Mouse (Mus musculus) lung, postnatal 25 days (tissue): ENCODE results near the gene Nxph4.

Experiments used
- DNase-seq: peaks from one replicate; pipeline ENCODE4 v3.0.0; 2022; ENCODE audit warnings: low spot score

The Nxph4 gene

DNA sequence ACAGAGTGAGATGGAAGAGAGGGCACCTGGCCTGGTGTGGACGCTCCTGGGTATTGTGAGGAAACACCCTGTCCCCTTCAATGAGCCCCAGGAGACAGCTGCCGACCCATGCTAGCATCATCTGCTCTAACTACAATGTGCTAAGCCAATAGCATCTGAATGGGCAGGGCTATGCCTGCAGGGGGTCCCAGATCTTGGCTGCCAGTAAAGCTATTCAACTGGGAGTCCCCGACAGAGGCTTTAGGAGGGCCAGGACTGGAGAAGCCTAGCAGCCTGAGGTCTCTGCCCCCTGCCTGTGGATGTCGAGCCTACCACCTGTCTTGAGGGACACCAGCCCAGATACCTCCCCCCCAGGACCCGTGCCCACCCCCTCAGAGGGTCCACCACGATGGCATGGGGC is 8.4 kb upstream of the Nxph4 start:
- no peak for DNase-seq

DNA sequence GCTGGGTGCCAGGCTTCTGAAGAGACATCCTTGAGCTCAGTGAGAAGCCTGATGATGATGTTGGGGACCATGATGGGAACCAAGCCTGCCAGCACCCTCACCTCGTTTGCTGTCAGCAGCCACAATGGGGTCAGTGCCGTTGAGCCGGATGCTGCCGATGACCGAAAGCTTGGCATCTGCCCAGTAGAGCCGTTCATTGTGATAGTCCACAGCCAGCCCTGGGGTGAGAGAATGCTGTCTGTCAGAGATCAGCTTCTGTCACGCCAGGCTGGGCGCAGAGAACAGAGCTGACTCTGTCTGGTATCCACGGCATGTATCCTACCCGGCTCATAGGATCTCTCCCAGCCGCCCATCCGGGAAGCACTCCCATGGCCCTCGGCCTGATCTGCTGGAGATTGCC is 7.7 kb upstream of the Nxph4 start:
- no peak for DNase-seq

DNA sequence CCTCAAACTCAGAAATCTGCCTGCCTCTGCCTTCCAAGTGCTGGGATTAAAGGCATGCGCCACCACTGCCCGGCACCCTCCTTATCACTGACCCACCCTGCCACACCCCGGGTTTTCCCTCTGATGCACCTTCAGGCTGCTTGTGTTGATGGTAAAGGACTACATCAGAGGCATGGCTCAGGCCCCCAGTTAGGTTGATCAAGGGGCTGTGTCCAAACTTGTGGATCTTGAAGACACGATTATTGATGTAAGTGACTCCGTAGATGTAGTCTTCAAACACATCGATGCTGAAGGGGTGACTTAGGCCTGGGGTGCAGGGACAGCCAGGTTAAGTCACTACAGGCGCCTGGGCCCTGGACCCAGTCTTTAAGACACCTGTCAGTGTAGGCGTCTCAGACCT is 7.2 kb upstream of the Nxph4 start:
- DNase-seq, result no peak

DNA sequence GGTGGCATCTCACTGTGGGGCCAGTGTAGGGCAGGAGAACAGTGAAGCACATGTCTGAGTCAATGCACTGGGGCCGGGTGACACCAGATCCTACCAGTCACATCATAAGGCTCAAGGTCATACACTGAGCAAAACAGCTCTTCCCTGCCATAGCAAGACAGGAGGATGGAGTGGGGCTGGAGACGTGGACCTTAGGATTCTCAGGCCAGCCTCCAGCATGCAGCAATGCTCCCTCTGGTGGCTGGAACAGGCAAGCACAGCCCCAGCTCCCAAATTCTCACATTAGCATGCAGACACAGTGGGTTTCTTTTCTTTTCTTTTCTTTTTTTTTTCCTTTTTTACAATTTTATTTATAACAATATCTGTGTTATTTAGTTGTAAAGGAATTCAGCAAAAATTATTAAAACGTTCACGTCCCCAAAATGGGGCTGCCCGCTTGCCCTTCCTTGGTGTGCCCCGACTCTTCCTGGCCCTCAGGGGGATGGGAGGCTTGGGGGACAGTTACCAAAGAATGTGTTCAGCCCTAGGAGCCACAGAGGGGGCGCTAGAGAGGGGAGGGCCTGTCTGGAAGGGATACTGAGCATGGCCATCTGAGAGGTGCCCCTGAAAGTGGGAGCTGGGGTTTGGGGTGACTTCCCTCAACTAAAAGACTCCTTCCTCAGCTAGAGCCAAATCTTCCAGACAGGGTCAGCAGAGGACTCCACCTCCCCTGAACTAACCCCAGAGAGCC is 3.7 kb upstream of the Nxph4 start:
- peak; percentile 79 for DNase-seq

DNA sequence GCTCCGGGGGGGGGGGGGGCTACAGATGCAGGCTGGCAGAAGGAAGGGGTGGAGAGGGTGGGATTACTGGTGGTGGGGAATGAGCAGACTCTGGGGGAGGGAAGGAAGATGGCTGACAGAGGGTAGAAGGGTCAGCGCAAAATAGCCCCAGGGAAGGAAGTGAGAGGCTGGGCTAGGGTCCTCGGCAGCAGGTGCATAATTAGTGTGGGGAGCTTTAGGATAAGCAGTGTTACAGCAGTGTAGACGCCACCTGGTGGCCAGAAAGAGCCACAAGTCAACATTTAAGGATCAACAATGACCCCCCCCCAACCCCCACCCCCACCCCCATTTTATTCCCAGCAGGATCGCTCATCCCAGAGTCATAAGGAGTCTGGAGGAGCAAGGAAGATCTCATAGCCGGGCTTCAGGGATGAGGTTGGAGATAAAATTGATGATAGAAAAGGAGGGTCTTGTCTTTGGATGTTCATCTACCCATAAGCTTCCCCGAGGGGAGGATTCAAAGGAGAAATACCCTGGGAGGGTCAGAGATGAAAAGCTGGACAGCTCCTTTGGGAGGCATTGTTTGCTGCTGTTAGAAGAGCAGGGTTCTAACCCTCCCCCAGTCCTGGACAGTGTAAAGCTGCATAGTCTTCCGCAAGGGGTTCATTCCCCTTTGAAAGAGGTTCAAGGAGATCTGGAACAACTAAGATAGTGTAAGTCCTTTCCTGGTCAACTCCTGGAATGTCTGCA is 2.4 kb upstream of the Nxph4 start:
- DNase-seq, result peak; percentile 29

DNA sequence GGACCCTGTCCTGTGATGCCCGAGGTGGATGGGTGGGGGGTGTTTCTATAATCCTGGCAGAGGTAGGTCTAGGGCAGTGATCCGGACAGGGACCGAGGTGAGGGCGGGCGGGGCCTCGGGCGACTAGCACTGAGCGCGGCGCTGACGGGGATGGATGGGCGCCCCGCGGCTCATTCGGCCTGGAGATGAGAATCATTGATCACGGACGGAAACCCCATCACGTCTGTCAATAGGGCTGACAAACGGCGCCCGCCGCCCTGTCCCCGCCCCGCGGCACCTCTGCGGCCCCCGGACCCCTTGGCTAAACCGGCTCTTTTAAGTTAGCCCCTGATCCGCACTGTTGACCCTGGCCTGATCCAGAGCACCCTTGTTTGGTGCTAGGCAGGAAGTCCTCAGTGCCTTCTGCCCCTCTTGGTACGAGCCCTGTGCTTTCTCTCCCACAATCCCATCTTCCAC is 598 bp upstream of the Nxph4 start:
- no peak for DNase-seq

DNA sequence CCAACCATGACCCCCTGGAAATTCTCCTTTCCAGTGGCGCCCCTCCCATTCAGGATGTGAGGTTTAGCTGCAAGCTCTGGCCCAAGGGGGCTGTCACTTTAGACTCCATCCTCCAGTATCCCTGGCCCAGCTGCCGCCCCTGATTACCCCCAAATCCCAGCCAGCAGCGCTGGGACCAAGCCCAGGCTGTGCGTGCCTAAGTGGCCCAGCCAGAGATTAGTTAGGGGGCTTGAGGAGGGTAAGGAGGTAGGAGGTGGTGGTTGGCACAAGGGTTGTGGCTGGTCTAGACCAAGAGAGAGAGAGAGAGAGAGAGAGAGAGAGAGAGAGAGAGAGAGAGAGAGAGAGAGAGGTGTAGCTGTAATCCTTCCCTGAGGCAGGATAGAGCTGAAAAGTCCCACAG is 2.8 kb downstream of the Nxph4 start:
- no peak for DNase-seq

DNA sequence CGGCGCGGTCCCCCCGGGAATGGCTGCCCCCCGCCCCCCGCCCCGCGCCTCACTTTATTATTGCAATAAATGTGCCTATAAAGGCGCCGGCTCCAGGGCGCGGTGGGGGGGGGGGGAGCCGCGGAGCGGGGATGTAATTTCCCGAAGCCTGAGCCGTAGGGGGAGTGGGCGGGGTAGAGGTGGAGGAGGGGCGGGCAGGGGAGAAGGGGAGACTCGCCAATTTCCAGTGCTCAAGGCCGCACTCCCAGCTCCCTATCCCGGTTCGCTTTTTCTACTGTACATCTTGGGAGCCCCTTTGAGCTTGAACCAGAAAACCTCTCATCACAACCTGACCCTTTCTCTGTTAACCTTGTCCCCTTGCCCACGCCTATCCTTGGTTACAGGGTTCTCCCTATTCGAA is 3.4 kb downstream of the Nxph4 start:
- no peak for DNase-seq

DNA sequence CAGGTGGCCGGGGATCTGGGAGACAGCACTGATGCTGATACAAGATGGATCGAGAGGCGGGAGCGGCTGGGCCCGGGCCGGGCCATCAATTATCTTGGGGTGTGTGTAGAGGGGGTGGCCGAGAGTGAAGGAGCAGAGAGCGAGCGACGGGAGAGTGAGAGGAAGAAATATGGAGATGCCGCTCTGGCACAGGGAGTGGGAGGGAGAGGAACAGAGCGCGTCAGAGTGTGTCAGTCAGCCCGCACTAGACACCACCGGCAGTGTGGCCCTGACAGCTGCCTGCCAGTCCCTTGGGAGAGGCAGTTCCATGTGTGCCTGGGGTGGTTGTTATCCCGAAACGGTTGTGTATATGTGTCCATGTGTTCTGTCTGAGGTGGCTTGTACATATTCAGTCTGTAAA is 6.9 kb downstream of the Nxph4 start:
- no peak for DNase-seq

DNA sequence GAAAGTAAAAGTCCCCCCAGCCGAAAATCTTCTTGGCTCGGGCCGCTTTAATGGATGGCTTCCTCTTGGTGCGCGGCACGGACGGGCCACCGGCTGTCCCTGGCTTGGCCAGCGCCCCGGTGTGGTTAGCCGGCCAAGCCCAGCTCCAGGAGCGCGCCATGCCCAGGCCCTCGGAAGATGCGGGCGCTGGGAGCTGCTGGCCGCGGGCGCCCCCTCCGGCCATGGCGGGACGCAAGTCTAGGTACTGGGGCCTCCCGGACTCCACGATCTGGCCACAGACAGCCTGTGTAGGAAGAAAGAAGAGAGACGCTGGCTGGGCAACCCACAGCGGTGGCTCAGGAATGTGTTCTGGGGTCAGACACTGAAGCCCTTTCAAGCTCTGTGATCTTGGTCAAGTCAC is 7.7 kb downstream of the Nxph4 start:
- DNase-seq, result no peak

DNA sequence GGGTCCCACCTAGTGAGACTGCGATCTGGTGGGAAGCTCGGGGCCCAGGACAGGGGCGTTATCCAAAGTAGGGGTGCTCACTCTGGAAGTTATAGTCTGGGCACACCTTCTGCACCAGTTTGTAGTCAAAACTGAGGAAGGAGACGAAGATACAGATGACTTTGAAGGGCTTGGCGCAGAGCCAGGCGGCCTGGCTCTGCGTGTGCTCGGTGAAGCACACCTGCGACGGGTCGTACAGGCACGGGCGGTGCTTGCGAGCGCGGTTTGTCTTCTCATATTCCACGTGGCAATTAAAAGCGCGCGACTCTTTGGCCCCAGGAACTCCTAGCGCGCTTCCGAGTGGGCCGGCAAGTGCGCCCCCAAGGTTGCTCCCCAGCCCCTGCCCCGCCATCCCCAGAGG is 8.3 kb downstream of the Nxph4 start:
- no peak for DNase-seq

DNA sequence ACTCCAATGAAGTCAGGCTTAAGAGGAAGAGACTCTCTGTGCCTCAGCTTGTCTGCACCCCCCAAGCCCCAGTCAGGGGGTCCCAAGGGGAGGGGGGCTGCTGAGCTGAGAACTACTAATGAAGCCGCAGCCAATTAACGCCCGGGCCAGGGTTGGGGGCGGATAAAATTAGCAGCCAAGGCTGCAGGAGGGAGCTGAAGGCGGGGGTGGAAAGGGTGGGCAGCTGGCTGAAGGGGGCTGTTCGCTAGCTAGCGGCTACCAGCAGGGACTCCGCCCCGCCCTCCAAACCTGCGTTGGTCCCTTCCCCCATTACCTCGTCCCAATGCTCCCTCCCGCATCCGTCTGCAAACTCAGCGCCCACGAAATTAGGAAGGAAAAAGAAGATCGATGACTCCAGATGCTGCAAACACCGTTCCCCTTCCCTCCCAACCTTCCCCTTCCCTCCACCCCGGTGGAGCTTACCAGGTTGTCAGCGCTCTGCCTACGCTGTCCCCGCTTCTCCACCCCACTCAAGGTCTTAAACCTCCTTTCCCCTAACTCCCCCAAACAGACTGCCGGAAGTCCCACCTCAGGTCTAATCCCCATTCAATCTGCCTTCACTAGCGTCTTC is 9.6 kb downstream of the Nxph4 start:
- DNase-seq, result no peak

DNA sequence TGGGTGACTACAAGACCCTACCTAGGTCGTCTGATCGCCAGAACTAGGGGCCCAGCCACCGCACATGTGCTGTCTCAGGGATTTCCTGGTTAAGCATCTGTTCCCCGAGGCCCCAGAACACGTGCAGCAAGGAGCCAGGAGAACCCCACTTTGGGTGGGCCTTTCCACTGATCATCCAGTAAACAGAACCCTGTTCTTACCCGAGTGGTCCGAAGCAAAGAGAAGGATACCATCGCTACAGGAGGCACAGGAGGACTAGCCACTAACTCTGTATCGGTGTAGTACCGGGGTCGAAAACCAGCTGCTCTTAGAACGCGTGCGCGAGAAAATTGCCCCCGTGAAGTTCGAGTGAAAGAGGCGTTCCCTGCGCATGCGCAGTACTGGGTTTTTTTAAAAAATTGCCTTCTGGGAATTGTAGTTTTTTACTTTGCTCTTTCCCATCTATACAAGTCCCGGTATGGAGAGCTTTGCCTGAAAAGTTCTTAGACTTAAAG is 12.2 kb downstream of the Nxph4 start, which contains the start of gene Shmt2:
Gene Shmt2 (minus strand): TSS at position 357 of the 494 bp plus-strand sequence.
- peak; percentile 82 for DNase-seq

DNA sequence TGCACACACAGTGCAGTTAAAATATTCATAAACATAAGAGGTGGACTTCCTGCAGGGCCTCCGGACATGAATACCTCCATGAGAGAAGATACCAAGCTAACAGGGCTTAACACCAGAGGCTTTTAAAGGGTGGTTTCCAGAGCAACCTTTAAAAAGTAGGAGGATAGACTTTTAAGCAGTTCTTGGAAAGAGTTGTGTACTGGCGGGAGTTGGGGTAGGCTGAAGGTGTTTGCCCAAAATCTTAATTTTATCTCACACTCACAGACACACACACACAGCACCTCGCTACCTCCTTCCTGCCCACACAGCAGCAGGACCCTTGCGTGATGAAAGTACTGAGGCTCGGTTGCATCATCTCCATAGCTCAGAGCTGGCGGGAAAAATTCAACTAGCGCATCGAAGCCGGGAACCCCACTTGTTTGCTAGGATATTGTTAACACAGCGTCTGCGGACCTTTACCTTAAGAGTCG is 12.7 kb downstream of the Nxph4 start:
- DNase-seq, result no peak

DNA sequence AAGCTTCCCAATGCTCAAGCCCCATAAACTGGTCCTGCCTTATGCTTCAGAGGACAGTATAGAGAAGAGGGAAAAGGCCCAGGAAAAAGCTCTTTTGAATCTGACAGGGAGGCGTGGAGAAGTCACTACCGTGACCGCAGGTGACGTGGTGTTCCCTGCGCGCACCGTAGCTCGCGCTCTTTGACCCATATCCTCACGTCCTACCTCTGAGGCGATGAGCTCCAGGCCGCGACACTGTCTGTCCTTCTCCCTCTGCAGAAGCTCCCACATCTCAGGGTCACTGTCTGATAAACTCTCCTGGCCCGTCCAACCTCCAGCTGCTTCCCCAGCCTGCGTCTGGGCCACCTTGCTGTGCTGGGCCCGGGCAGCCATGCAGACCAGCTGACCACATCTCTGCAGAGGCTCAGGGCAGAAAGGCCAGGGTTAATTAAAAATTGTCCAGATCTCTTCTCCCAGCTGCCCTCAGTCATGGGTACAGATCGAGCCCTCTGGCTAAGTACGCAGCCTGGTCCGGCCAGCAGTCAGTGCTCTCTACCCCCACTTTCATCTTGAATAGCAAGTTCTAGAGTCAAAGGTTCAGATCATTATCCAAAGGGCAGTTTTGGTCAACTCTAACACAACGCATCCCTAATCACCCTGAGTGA is 13.5 kb downstream of the Nxph4 start:
- no peak for DNase-seq

DNA sequence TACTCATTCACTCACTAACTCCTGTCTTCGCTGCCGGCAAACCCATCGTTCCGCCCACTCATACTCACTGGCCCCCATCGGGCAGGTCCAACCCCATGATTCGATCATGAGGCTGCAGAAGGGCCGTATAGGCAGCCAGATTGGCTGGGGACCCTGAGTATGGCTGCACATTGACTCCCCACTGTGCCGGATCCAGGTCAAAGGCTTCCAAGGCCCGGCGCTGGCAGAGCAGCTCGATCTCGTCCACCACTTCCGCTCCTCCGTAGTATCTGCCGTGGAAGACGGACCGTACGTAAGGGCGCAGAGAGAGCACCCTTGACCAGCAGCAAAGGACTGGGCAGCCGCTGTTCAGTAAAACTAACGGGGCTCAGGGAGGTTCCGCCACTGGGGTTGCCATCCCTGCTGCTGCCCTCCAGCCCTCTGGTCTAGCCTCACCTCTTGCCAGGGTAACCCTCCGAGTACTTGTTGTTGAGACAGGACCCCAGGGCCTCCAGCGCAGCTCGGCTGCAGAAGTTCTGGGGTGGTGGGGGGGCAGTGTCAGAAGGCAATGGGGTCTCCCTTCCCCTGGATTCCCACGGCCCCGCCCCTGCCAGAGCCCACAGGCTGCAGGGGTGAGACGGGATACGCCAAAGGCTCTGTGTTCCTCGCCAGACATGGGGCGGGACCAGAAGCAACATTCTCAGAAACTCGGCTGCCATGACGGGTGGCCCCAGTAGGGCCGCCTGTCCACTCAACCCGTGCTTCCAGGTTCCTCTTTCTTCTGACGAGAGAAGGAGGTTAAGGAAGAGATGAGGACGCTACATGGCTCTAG is 14.3 kb downstream of the Nxph4 start:
- DNase-seq, result no peak

DNA sequence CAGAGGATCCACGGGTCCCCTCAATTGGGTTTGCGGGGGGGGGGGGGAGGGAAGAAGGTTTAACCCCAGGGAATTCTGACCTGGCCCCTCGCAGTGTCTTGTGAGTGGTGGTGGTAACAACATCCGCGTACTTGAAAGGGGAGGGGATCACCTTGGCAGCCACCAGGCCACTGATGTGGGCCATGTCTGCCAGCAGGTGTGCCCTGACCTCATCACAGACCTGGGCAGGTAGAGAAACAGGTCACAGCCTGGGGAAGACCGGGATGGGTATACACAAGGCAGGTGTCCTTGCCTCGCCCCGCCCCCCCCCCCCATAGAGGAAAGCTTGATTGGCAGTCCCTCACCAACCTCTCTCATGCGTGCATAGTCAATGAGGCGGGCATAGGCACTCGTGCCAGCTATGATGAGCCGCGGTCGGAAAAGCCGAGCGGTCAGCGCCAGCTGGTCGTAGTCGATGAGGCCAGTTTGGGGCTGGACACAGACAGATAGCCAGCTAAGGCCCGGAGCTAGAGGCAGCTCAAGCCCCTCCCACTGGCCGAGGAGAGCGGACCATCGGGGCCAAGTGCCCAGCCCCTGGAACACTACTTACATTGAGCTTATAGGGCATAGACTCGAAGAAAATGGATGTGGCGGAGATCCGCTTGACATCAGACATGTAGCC is 15.2 kb downstream of the Nxph4 start:
- no peak for DNase-seq

DNA sequence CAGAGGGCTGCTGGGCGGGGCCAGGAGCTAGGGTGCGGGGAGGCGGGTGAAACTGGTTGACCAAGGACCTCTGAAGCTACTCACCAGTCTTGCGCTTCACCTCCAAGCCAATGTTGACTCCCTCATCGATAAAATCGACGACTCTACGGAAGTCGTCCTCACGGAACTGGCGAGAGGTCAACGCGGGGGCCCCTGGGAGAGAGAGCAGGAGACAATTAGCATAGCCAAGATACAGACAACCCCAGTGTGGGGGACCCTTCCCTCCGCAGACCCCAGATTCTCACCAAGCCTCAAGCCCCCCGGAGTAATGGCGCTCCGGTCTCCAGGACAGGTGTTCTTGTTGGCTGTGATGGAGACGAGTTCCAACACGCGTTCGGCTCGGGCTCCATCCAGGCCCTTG is 16.4 kb downstream of the Nxph4 start:
- DNase-seq, result no peak

DNA sequence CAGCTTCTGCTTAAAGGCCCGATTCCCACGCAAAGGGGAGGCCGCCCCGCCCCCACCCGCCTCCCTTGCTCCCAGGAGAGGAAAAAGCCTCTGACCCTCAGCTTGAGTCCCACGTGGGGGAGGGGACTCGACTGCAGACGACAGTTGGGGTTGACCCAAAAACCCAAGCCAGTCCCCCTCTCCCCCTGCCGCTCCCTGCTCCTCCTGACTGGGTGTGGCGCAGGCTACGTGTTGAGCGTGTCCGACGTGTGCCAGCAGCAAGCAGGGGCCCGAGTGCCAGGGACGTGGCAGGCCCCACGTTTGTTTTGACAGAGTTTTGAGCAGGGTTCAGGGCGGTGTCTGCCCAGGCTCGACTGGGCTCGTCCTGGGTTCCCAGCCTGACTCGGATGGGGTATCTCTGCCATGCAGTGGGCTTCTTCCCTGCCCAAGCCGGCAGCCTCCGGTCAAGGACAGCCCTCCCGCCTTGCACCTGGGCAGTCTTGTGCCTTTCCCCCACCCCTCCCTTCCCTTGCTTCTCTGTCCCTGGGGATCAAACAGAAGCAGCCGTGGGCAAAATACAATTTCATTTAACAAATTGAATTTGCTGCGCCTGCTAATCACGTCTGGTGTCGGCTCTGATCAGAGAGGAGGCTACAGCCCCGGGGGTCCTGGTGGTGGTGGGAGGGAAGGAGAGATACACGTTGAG is 17.6 kb downstream of the Nxph4 start:
- no peak for DNase-seq

DNA sequence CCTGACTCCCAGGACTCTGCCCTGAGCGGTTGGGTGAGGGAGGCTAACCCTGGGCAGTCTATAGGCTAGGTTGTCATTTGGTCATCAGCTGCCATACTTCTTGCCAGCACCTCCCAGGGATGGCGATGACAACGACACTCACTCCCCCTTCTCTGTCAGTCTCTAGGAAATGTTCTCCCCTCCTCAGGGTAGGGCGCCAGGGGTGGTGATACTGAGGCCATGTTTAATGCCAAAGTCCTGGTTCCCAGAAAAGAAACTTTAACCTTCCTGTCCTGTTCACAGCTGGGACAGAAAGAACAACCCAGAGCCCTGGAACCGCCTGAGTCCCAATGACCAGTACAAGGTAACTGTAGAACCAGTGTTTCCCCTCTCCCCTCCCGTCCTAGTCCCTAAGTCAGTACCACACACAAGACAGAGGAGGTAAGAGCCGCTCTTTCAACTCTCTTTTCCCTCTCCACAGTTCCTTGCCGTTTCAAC is 18.3 kb downstream of the Nxph4 start:
- no peak for DNase-seq
